Mouse (Mus musculus) CH12.LX (cell line): ENCODE data around the gene Elp4. TPM values are rescaled to one million over a fixed set of nuclear protein-coding genes. Genes with fewer than 3 reads are reported as not detected.

Source experiments
- DNase-seq: peaks from one replicate; pipeline ENCODE4 v3.0.0-alpha.2; 2013; ENCODE audit errors: extremely low read depth
- H3K27ac ChIP-seq: 2 replicates; pipeline ENCODE4 v1.5.1; 2012; ENCODE audit warnings: low read depth, mild to moderate bottlenecking, control low read depth, moderate library complexity; ENCODE audit not compliant: insufficient read depth
- H3K27me3 ChIP-seq: replicated peaks from 2 replicates; pipeline ENCODE3; 2012; ENCODE audit warnings: inconsistent platforms
- H3K36me3 ChIP-seq, 2 experiments: replicated peaks in 1 of 2; 2 replicates each; pipeline versions ENCODE3 to v1.6.1; 2012; ENCODE audit warnings: inconsistent platforms in 1 of 2, low read length in 1 of 2, mild to moderate bottlenecking in 1 of 2, mixed read lengths in 1 of 2, moderate library complexity in 1 of 2; ENCODE audit not compliant: control insufficient read depth in 1 of 2, insufficient read depth in 1 of 2
- H3K4me1 ChIP-seq, 2 experiments: 2 replicates each; pipeline ENCODE4 v1.6.1; 2012; ENCODE audit warnings: inconsistent platforms in 1 of 2, moderate library complexity in 1 of 2; ENCODE audit not compliant: insufficient read depth in 2 of 2, control insufficient read depth in 1 of 2
- H3K4me2 ChIP-seq: 2 replicates; pipeline ENCODE4 v1.6.1; 2012; ENCODE audit warnings: low read depth, mild to moderate bottlenecking, control low read depth; ENCODE audit not compliant: poor library complexity, insufficient read depth, severe bottlenecking
- H3K4me3 ChIP-seq, 3 experiments: fragments of 150-350 bp in 1 of 3; sonication (generic) in 1 of 3; replicated peaks in 1 of 3; 2 replicates each; pipeline versions ENCODE3 to v1.5.1; 2011 to 2012; ENCODE audit warnings: low read depth in 2 of 3, low read length in 2 of 3, mild to moderate bottlenecking in 2 of 3, moderate library complexity in 2 of 3, control low read depth in 1 of 3, improper control_type of control experiment in 1 of 3, inconsistent platforms in 1 of 3, mixed read lengths in 1 of 3; ENCODE audit not compliant: poor library complexity in 1 of 3
- H3K79me2 ChIP-seq: replicated peaks from 2 replicates; pipeline ENCODE4 v1.6.1; 2012; ENCODE audit warnings: mild to moderate bottlenecking, moderate library complexity; ENCODE audit not compliant: control insufficient read depth, poor library complexity, insufficient read depth, severe bottlenecking; ENCODE audit errors: extremely low read depth
- H3K9ac ChIP-seq: 2 replicates; pipeline ENCODE4 v1.6.1; 2012; ENCODE audit warnings: low read depth, mild to moderate bottlenecking, control low read depth, moderate library complexity; ENCODE audit not compliant: insufficient read depth
- H3K9me3 ChIP-seq: replicated peaks from 2 replicates; pipeline ENCODE3; 2012; ENCODE audit warnings: low read length, inconsistent platforms, mixed read lengths
- BHLHE40 ChIP-seq: IDR thresholded peaks from 2 replicates; pipeline ENCODE4 v1.6.1; 2011; ENCODE audit warnings: mild to moderate bottlenecking, low read depth, low read length, improper control_type of control experiment
- CHD1 ChIP-seq: IDR thresholded peaks from 2 replicates; pipeline ENCODE4 v1.6.1; 2012; ENCODE audit warnings: low read depth, low read length, improper control_type of control experiment, inconsistent platforms
- HCFC1 ChIP-seq: IDR thresholded peaks from 2 replicates; pipeline ENCODE4 v1.6.1; 2012; ENCODE audit warnings: low read depth, mild to moderate bottlenecking, inconsistent platforms, low read length, improper control_type of control experiment
- JUN ChIP-seq: IDR thresholded peaks from 2 replicates; pipeline ENCODE4 v1.6.1; 2011; ENCODE audit warnings: low read depth, mild to moderate bottlenecking, low read length, improper control_type of control experiment, moderate library complexity; ENCODE audit not compliant: insufficient read depth
- JUND ChIP-seq: conservative IDR thresholded peaks from 2 replicates; pipeline ENCODE4 v1.6.1; 2011; ENCODE audit warnings: low read depth, low read length, improper control_type of control experiment
- KAT2A ChIP-seq: IDR thresholded peaks from 2 replicates; pipeline ENCODE4 v1.6.1; 2012; ENCODE audit warnings: low read length, improper control_type of control experiment, inconsistent platforms; ENCODE audit not compliant: insufficient replicate concordance
- MAFK ChIP-seq: IDR thresholded peaks from 2 replicates; pipeline ENCODE4 v1.6.1; 2011; ENCODE audit warnings: low read length, improper control_type of control experiment; ENCODE audit not compliant: insufficient replicate concordance
- MAZ ChIP-seq: IDR thresholded peaks from 2 replicates; pipeline ENCODE4 v1.6.1; 2012; ENCODE audit warnings: low read depth, mild to moderate bottlenecking, inconsistent platforms, low read length, improper control_type of control experiment, moderate library complexity
- MYC ChIP-seq: IDR thresholded peaks from 2 replicates; pipeline ENCODE4 v1.6.1; 2011; ENCODE audit warnings: low read depth, mild to moderate bottlenecking, improper control_type of control experiment, low read length
- RAD21 ChIP-seq: IDR thresholded peaks from 2 replicates; pipeline ENCODE4 v1.6.1; 2011; ENCODE audit warnings: low read depth, mild to moderate bottlenecking, low read length, improper control_type of control experiment, moderate library complexity
- SIN3A ChIP-seq: IDR thresholded peaks from 2 replicates; pipeline ENCODE4 v1.6.1; 2012; ENCODE audit warnings: low read length, improper control_type of control experiment, inconsistent platforms
- SMC3 ChIP-seq: IDR thresholded peaks from 2 replicates; pipeline ENCODE4 v1.6.1; 2011; ENCODE audit warnings: low read depth, low read length, improper control_type of control experiment
- USF1 ChIP-seq: IDR thresholded peaks from 2 replicates; pipeline ENCODE4 v1.6.1; 2014; ENCODE audit warnings: low read depth, mild to moderate bottlenecking, inconsistent platforms, low read length, improper control_type of control experiment
- ZC3H11A ChIP-seq: IDR thresholded peaks from 2 replicates; pipeline ENCODE4 v1.6.1; 2012; ENCODE audit warnings: low read depth, mild to moderate bottlenecking, inconsistent platforms, low read length, improper control_type of control experiment
- ZKSCAN1 ChIP-seq: IDR thresholded peaks from 2 replicates; pipeline ENCODE4 v1.6.1; 2012; ENCODE audit warnings: low read depth, inconsistent platforms, low read length, improper control_type of control experiment, borderline replicate concordance
- ZMIZ1 ChIP-seq: IDR thresholded peaks from 2 replicates; pipeline ENCODE4 v1.6.1; 2012; ENCODE audit warnings: low read depth, mild to moderate bottlenecking, inconsistent platforms, low read length, improper control_type of control experiment
- ZNF384 ChIP-seq: IDR thresholded peaks from 2 replicates; pipeline ENCODE4 v1.6.1; 2012; ENCODE audit warnings: low read depth, low read length, improper control_type of control experiment, inconsistent platforms
- dilution Hi-C: fragments of 300-500 bp; cut with MboI; formaldehyde crosslinking; loops from 2 replicates; pipeline ENCODE4 v1.14.3; 2020; ENCODE audit warnings: low sequenced_read_pairs; ENCODE audit not compliant: extremely low pct_unique_long_range_greater_than_20kb, extremely low pct_ligation_motif_present
- in situ Hi-C: fragments of 300-500 bp; cut with MboI; formaldehyde crosslinking; loops from 3 replicates; pipeline ENCODE4 v1.14.3; 2019; ENCODE audit warnings: low sequenced_read_pairs, low pct_ligation_motif_present, low pct_unique_long_range_greater_than_20kb, mixed read lengths
- polyA plus RNA-seq: library from polyadenylated mRNA; unstranded; fragments of >175 nt; gene quantifications from 2 replicates; pipeline ENCODE4 v1.2.1, GENCODE M21; 2012; ENCODE audit warnings: low read depth; ENCODE audit not compliant: insufficient read length
- total RNA-seq, 2 experiments: library from RNA; depleted of rRNA; stranded (reverse); fragments of 300-350 nt in 1 of 2; fragments of >200 nt in 1 of 2; gene quantifications; 2 replicates each; pipeline ENCODE4 v1.2.3; 2012 to 2014

Gene Elp4
- total and polyA plus RNA-seq, 3 experiments, result 11.6 to 31.2 (median 21.3) TPM

- DNase-seq, result no peak
- H3K9me3 ChIP-seq, result no peaks in the 10 kb centered on the region
- peaks cover 0 to 1% of the 10 kb centered on the region in 2 experiments for H3K36me3 ChIP-seq
- in situ Hi-C loops, result no loop called here
- H3K4me2 ChIP-seq, result no peak overlapping the region
- H3K27me3 ChIP-seq, result no peaks in the 10 kb centered on the region
- TF ChIP-seq JUND, result no peak
- TF ChIP-seq JUN, result no peak
- TF ChIP-seq BHLHE40, result no peak
- no peak for TF ChIP-seq CHD1
- TF ChIP-seq ZMIZ1, result no peak
- TF ChIP-seq ZKSCAN1, result no peak
- no peak for TF ChIP-seq HCFC1
- TF ChIP-seq ZC3H11A, result no peak
- no peak for TF ChIP-seq KAT2A
- no peak for TF ChIP-seq MAFK
- no peaks in the 10 kb centered on the region for H3K4me1 ChIP-seq
- no peak overlapping the region for H3K27ac ChIP-seq
- H3K9ac ChIP-seq, result no peak overlapping the region
- H3K79me2 ChIP-seq, result no peaks in the 10 kb centered on the region
- dilution Hi-C loops, result no loop called here
- no peak overlapping the region for H3K4me3 ChIP-seq
Measured at GRCm38 (mm10) chr2:105736166-105736565, 168.2 kb downstream of the Elp4 start.

GRCm38 (mm10) chr2:105730704-105731103 lies 173.7 kb downstream of the Elp4 start:
- Histone ChIP-seq H3K4me1 (no peaks in the 10 kb centered on the region), H3K36me3 (peaks cover 0 to 7% of the 10 kb centered on the region in 2 experiments), H3K79me2 (no peaks in the 10 kb centered on the region), H3K27ac (no peak overlapping the region), H3K9ac (no peak overlapping the region), H3K27me3 (no peaks in the 10 kb centered on the region), H3K9me3 (no peaks in the 10 kb centered on the region), H3K4me3 (no peak overlapping the region), H3K4me2 (no peak overlapping the region)
- no peak for TF ChIP-seq RAD21
- no peak for TF ChIP-seq USF1
- TF ChIP-seq SIN3A, result no peak
- in situ Hi-C loops (no loop called here), dilution Hi-C loops (no loop called here)
- DNase-seq, result no peak

- Histone ChIP-seq H3K27ac (no peak overlapping the region), H3K79me2 (no peaks in the 10 kb centered on the region), H3K4me2 (no peak overlapping the region), H3K4me1 (no peaks in the 10 kb centered on the region), H3K36me3 (peaks cover 0 to 7% of the 10 kb centered on the region in 2 experiments), H3K9me3 (no peaks in the 10 kb centered on the region), H3K9ac (no peak overlapping the region), H3K27me3 (no peaks in the 10 kb centered on the region), H3K4me3 (no peak overlapping the region)
- no peak for TF ChIP-seq ZC3H11A
- TF ChIP-seq SMC3, result no peak
- no peak for TF ChIP-seq MYC
- TF ChIP-seq MAZ, result no peak
- no peak for TF ChIP-seq ZNF384
- in situ Hi-C loops, result no loop called here
- dilution Hi-C loops, result no loop called here
- no peak for DNase-seq
Measured at GRCm38 (mm10) chr2:105726657-105727056, 177.7 kb downstream of the Elp4 start.
